Mouse (Mus musculus) right cerebral cortex, postnatal 36 days (tissue): ENCODE measurements around the gene Sgms2.
"Not testable (repeated sequence)": the region's sequence is repeated elsewhere in the genome, so short reads cannot be mapped to it uniquely, and the experiment has no call there.

ENCODE experiments used
- DNase-seq, 2 experiments: peaks; one replicate each; pipeline ENCODE4 v3.0.0; 2022; ENCODE audit warnings: low spot score in 2 of 2, mixed read lengths in 1 of 2

Sgms2 gene

GRCm38 (mm10) chr3:131358205-131358604 is 133.0 kb downstream of the Sgms2 start:
- no peak for DNase-seq

GRCm38 (mm10) chr3:131357643-131358042 is 133.6 kb downstream of the Sgms2 start:
- DNase-seq = no peak

GRCm38 (mm10) chr3:131356026-131356425 is 135.2 kb downstream of the Sgms2 start:
- no peak for DNase-seq

- no peak for DNase-seq
These were observed 140.7 kb downstream of the Sgms2 start for GRCm38 (mm10) chr3:131350539-131350938.

GRCm38 (mm10) chr3:131349013-131349412 is 142.2 kb downstream of the Sgms2 start:
- DNase-seq = no peak

- no peak for DNase-seq
These were observed 142.6 kb downstream of the Sgms2 start for GRCm38 (mm10) chr3:131348579-131348950.

GRCm38 (mm10) chr3:131347831-131348578 is 143.2 kb downstream of the Sgms2 start:
- DNase-seq = no peak

- DNase-seq = no peak
These were observed 145.3 kb downstream of the Sgms2 start for GRCm38 (mm10) chr3:131345903-131346302.

GRCm38 (mm10) chr3:131343311-131343710 is 147.9 kb downstream of the Sgms2 start:
- no peak for DNase-seq

GRCm38 (mm10) chr3:131340885-131341284 is 150.3 kb downstream of the Sgms2 start:
- DNase-seq = no peak

- DNase-seq = no peak
These were observed 151.9 kb downstream of the Sgms2 start for GRCm38 (mm10) chr3:131339280-131339679.

- not testable (repeated sequence) for DNase-seq
These were observed 153.5 kb downstream of the Sgms2 start for GRCm38 (mm10) chr3:131337749-131338148.

GRCm38 (mm10) chr3:131336629-131337028 is 154.6 kb downstream of the Sgms2 start:
- no peak for DNase-seq

- DNase-seq = no peak
These were observed 156.1 kb downstream of the Sgms2 start for GRCm38 (mm10) chr3:131335117-131335547.

- no peak for DNase-seq
These were observed 164.0 kb downstream of the Sgms2 start for GRCm38 (mm10) chr3:131327189-131327588.

GRCm38 (mm10) chr3:131326637-131327036 is 164.6 kb downstream of the Sgms2 start:
- DNase-seq = no peak

GRCm38 (mm10) chr3:131322081-131322815 is 169.0 kb downstream of the Sgms2 start:
- no peak for DNase-seq

GRCm38 (mm10) chr3:131320184-131320583 is 171.0 kb downstream of the Sgms2 start:
- peak; percentile 39 to 44 for DNase-seq

GRCm38 (mm10) chr3:131318211-131318610 is 173.0 kb downstream of the Sgms2 start:
- no peak for DNase-seq

GRCm38 (mm10) chr3:131317126-131317525 is 174.1 kb downstream of the Sgms2 start:
- no peak for DNase-seq

GRCm38 (mm10) chr3:131315957-131316510 is 175.2 kb downstream of the Sgms2 start:
- DNase-seq = no peak

GRCm38 (mm10) chr3:131312340-131312739 is 178.9 kb downstream of the Sgms2 start:
- DNase-seq = no peak

GRCm38 (mm10) chr3:131310572-131310971 is 180.6 kb downstream of the Sgms2 start:
- no peak for DNase-seq
